Mouse (Mus musculus): ENCODE results near the gene Polr2g.
"Not testable (repeated sequence)": the region's sequence is repeated elsewhere in the genome, so short reads cannot be mapped to it uniquely, and the experiment has no call there.

Gene Polr2g

GRCm38 (mm10) chr19:8798264-8798946, at the start of gene Polr2g:
Gene Polr2g, minus strand, starts transcription at chr19:8798577.
- peak; percentile 96 for DNase-seq (ENCODE audit: low spot score)

- DNase-seq (ENCODE audit: low spot score): peak; percentile 90
Observed at GRCm38 (mm10) chr19:8844371-8845129, 46.2 kb upstream of the Polr2g start.

GRCm38 (mm10) chr19:8842961-8843360, 44.6 kb upstream of the Polr2g start:
- no peak for DNase-seq (ENCODE audit: low spot score)

GRCm38 (mm10) chr19:8841012-8841411, 42.6 kb upstream of the Polr2g start:
- no peak for DNase-seq (ENCODE audit: low spot score)

- peak; percentile 82 for DNase-seq (ENCODE audit: low spot score)
Observed at GRCm38 (mm10) chr19:8839908-8840791, 41.8 kb upstream of the Polr2g start.

GRCm38 (mm10) chr19:8839103-8839907, 40.9 kb upstream of the Polr2g start, which contains the start of gene Gng3:
Gene Gng3, minus strand, starts transcription at chr19:8839194.
- peak; percentile 67 for DNase-seq (ENCODE audit: low spot score)

GRCm38 (mm10) chr19:8838041-8838730, 39.8 kb upstream of the Polr2g start:
- no peak for DNase-seq (ENCODE audit: low spot score)

GRCm38 (mm10) chr19:8837251-8837791, 38.9 kb upstream of the Polr2g start, which contains the start of gene Bscl2:
Gene Bscl2, plus strand, starts transcription at chr19:8837467.
- DNase-seq (ENCODE audit: low spot score): peak; percentile 89

GRCm38 (mm10) chr19:8836327-8836726, 38.0 kb upstream of the Polr2g start:
- not testable (repeated sequence) for DNase-seq (ENCODE audit: low spot score)

GRCm38 (mm10) chr19:8832971-8833370, 34.6 kb upstream of the Polr2g start:
- no peak for DNase-seq (ENCODE audit: low spot score)

GRCm38 (mm10) chr19:8831262-8831661, 32.9 kb upstream of the Polr2g start:
- peak; percentile 4 for DNase-seq (ENCODE audit: low spot score)

- DNase-seq (ENCODE audit: low spot score): no peak
Observed at GRCm38 (mm10) chr19:8830664-8831063, 32.3 kb upstream of the Polr2g start.

GRCm38 (mm10) chr19:8829660-8830059, 31.3 kb upstream of the Polr2g start, which contains the start of gene AC129217.1:
Gene AC129217.1, plus strand, starts transcription at chr19:8829773.
- no peak for DNase-seq (ENCODE audit: low spot score)

GRCm38 (mm10) chr19:8822696-8823095, 24.3 kb upstream of the Polr2g start:
- no peak for DNase-seq (ENCODE audit: low spot score)

- DNase-seq (ENCODE audit: low spot score): no peak
Observed at GRCm38 (mm10) chr19:8821146-8821545, 22.8 kb upstream of the Polr2g start.

GRCm38 (mm10) chr19:8820424-8820956, 22.1 kb upstream of the Polr2g start:
- DNase-seq (ENCODE audit: low spot score): peak; percentile 7

GRCm38 (mm10) chr19:8819596-8820423, 21.4 kb upstream of the Polr2g start, which contains the start of gene Hnrnpul2:
Gene Hnrnpul2, plus strand, starts transcription at chr19:8820010.
- peak; percentile 97 for DNase-seq (ENCODE audit: low spot score)

- peak; percentile 100 for DNase-seq (ENCODE audit: low spot score)
Observed at GRCm38 (mm10) chr19:8818801-8819595, 20.6 kb upstream of the Polr2g start, which contains the start of gene Ttc9c. Gene Ttc9c, minus strand, starts transcription at chr19:8819333.
